Mouse (Mus musculus) embryonic facial prominence, embryonic 11.5 days (tissue): Measurements from ENCODE around the gene Lyg2. TPM values are rescaled to one million over a fixed set of nuclear protein-coding genes. Genes with fewer than 3 reads are reported as not detected.

Experiments used
- ATAC-seq: fragments of 200-750 bp; cut with Nextera tagmentation; replicated peaks from 2 replicates; pipeline ENCODE4 v1.8.0; 2017; ENCODE audit warnings: low read depth; ENCODE audit not compliant: insufficient number of reproducible peaks, low FRiP score, low TSS enrichment
- DNase-seq: peaks from one replicate; pipeline ENCODE4 v3.0.0-alpha.2; 2015; ENCODE audit warnings: low spot score
- H3K27ac ChIP-seq: fragments of 300-500 bp; sonication (generic); replicated peaks from 2 replicates; pipeline ENCODE4 v1.5.1; 2014; ENCODE audit warnings: mild to moderate bottlenecking, low read depth, low read length, control low read depth
- H3K27me3 ChIP-seq: fragments of 300-500 bp; sonication (generic); 2 replicates; pipeline ENCODE4 v1.6.1; 2014; ENCODE audit warnings: mild to moderate bottlenecking, low read length, moderate library complexity, mixed read lengths; ENCODE audit not compliant: control insufficient read depth, insufficient read depth
- H3K36me3 ChIP-seq: fragments of 300-500 bp; sonication (generic); replicated peaks from 2 replicates; pipeline ENCODE4 v1.6.1; 2014; ENCODE audit warnings: low read depth, mild to moderate bottlenecking, low read length, moderate library complexity, mixed read lengths; ENCODE audit not compliant: control insufficient read depth, insufficient read depth
- H3K4me1 ChIP-seq: fragments of 300-500 bp; sonication (generic); 2 replicates; pipeline ENCODE4 v1.6.1; 2014; ENCODE audit warnings: low read length, mixed read lengths; ENCODE audit not compliant: control insufficient read depth, insufficient read depth
- H3K4me2 ChIP-seq: fragments of 300-500 bp; sonication (generic); 2 replicates; pipeline ENCODE4 v1.6.1; 2014; ENCODE audit warnings: low read depth, mild to moderate bottlenecking, control low read depth, low read length, moderate library complexity
- H3K4me3 ChIP-seq: fragments of 300-500 bp; sonication (generic); 2 replicates; pipeline ENCODE4 v1.5.1; 2014; ENCODE audit warnings: low read depth, low read length, control low read depth
- H3K9ac ChIP-seq: fragments of 300-500 bp; sonication (generic); replicated peaks from 2 replicates; pipeline ENCODE4 v1.6.1; 2014; ENCODE audit warnings: mild to moderate bottlenecking, control low read depth, low read length
- H3K9me3 ChIP-seq: fragments of 300-500 bp; sonication (generic); replicated peaks from 2 replicates; pipeline ENCODE4 v1.6.1; 2016; ENCODE audit warnings: mild to moderate bottlenecking, low read length, inconsistent platforms, mixed read lengths; ENCODE audit not compliant: control insufficient read depth
- WGBS: fragments of 180-500 bp; shearing (Covaris S2); extraction: QIAGEN DNeasy Blood & Tissue Kit; methylation state at CpG from one replicate; pipeline ENCODE4 v1.1.7; 2014; 5-methylcytosine and 5-hydroxymethylcytosine counted together
- polyA plus RNA-seq: library from polyadenylated mRNA; unstranded; fragments of >200 nt; fragmentation: Nextera tagmentation; extraction: Ambion mirVana; gene quantifications from 2 replicates; pipeline ENCODE4 v1.2.1, GENCODE M21; 2014

Gene Lyg2
- polyA plus RNA-seq, 1 experiment from 2014 or later, result not detected

GRCm38 (mm10) chr1:37866286-37866685 is 50.0 kb downstream of the Lyg2 start, which contains the start of gene Tsga10:
Gene Tsga10 (minus strand): TSS chr1:37866429.
- Histone ChIP-seq H3K9me3 (no peaks in the 10 kb centered on the region), H3K4me3 (peak within 1 kb of the TSS; percentile 58), H3K9ac (peak within 1 kb of the TSS; percentile 67), H3K4me2 (peak within 1 kb of the TSS; percentile 71), H3K27me3 (no peaks in the 10 kb centered on the region; the same call in 1 of the 2 replicates), H3K4me1 (no peaks in the 10 kb centered on the region), H3K36me3 (no peaks in the 10 kb centered on the region), H3K27ac (peak within 1 kb of the TSS; percentile 56; the same call in 1 of the 2 replicates)
- ATAC-seq (no peak), DNase-seq (no peak)
- WGBS, result 86% methylated on average over 6 of the region's 6 CpGs

GRCm38 (mm10) chr1:37865401-37866215 is 50.7 kb downstream of the Lyg2 start:
- 13% methylated on average over 23 of the region's 23 CpGs for WGBS
- no peak for DNase-seq
- H3K9me3 ChIP-seq, result no peaks in the 10 kb centered on the region
- peak overlapping the region; percentile 71 for H3K4me2 ChIP-seq
- no peaks in the 10 kb centered on the region for H3K36me3 ChIP-seq
- H3K4me3 ChIP-seq, result peak overlapping the region; percentile 58
- H3K27ac ChIP-seq, result peak overlapping the region; percentile 56; the same call in 1 of the 2 replicates
- H3K9ac ChIP-seq, result peak overlapping the region; percentile 67
- no peaks in the 10 kb centered on the region; the same call in 1 of the 2 replicates for H3K27me3 ChIP-seq
- no peak for ATAC-seq
- no peaks in the 10 kb centered on the region for H3K4me1 ChIP-seq

- H3K9ac ChIP-seq, result peak overlapping the region; percentile 67
- H3K27me3 ChIP-seq, result no peaks in the 10 kb centered on the region; the same call in 1 of the 2 replicates
- no peaks in the 10 kb centered on the region for H3K36me3 ChIP-seq
- H3K4me3 ChIP-seq, result peak overlapping the region; percentile 58
- DNase-seq (peak; percentile 99), ATAC-seq (peak; percentile 99)
- peak overlapping the region; percentile 71 for H3K4me2 ChIP-seq
- no peaks in the 10 kb centered on the region for H3K4me1 ChIP-seq
- under 1% methylated on average over 89 of the region's 90 CpGs for WGBS
- no peaks in the 10 kb centered on the region for H3K9me3 ChIP-seq
- peak overlapping the region; percentile 56; the same call in 1 of the 2 replicates for H3K27ac ChIP-seq
Observed at GRCm38 (mm10) chr1:37864511-37865400, 51.5 kb downstream of the Lyg2 start.

Other genes with a start within 250 kb of the Lyg2 start
- 0.65 and 0.95 TPM in 2 replicates for gene 2010300C02Rik, start 196.4 kb downstream of the Lyg2 start, polyA plus RNA-seq
- gene Tsga10, start 50.1 kb downstream of the Lyg2 start, polyA plus RNA-seq, result 7.0 and 8.8 TPM in 2 replicates
- 10.3 and 11.5 TPM in 2 replicates for gene Lipt1, start 44.8 kb downstream of the Lyg2 start, polyA plus RNA-seq
- gene Mitd1, start 26.1 kb downstream of the Lyg2 start, polyA plus RNA-seq, result 28.5 and 30.9 TPM in 2 replicates
- 243 and 271 TPM in 2 replicates for gene Mrpl30, start 26.0 kb downstream of the Lyg2 start, polyA plus RNA-seq
- gene Lyg1, start 41.3 kb upstream of the Lyg2 start, polyA plus RNA-seq, result not detected in 2 replicates
- gene Txndc9, start 81.4 kb upstream of the Lyg2 start, polyA plus RNA-seq, result 176 and 177 TPM in 2 replicates
- 28.6 and 33.3 TPM in 2 replicates for gene Eif5b, start 81.5 kb upstream of the Lyg2 start, polyA plus RNA-seq
- 26.3 and 32.8 TPM in 2 replicates for gene Rev1, start 213.3 kb upstream of the Lyg2 start, polyA plus RNA-seq